Mouse (Mus musculus): ENCODE measurements around the gene Rhot1. TPM values are rescaled to one million over a fixed set of nuclear protein-coding genes. Genes with fewer than 3 reads are reported as not detected.

Gene Rhot1
- 51.3 and 54.1 TPM in 2 replicates for polyA plus RNA-seq (2015; fragmentation: Nextera tagmentation; extraction: Ambion mirVana)

DNA sequence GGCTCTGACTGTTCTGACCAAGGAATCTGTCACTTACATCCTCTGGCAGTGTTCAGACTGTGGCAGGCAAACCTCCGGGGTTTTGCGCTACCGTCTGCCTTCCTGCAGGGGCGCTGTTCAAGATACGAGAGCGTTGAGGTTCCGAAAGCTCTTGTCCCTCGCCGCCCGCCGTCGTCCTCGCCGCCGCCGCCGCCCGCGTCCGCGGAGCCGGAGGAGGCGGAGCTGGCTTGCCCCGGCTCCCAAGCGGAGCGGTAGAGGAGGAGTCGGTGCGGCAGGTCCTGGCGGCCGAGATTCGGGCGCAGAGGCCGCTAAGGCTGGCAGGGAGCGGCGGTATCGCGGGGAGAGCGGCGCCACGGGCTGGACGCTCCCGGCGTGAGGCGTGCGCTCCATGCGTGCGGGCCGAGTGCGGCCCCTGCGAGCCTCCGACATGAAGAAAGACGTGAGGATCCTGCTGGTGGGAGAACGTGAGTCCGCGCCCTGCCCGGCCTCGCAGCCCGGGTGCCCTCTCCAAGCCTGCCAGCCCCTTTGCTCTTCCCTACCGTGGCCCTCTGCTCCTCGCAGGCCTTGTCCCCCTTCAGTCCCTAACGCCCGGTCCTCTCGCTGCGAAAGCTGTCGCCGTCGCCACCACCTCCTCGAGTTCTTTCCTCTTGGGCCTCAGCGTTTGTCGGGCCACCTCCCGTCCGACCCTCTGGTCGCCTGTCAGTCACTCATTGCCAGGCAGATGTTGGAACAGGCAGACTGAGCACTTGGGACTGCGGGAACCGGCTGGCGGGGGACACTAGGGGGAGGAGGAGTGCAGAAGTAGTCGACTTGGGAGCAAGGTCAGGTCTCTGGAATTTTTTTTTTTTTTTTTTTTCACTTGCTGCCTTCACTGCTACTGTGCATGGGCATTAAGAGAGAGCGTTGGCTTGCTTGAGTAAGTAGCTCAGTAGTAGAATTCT lies at the start of gene Rhot1:
Rhot1 (plus strand) TSS at position 160 of the 941 bp plus-strand sequence.
- peak within 1 kb of the TSS; percentile 94 for H3K27ac ChIP-seq
- H3K9ac ChIP-seq, result peak within 1 kb of the TSS; percentile 88
- no peaks in the 10 kb centered on the region for H3K9me3 ChIP-seq
- 0 out of 2 replicates have a peak, but pooled peaks cover 5% of the 10 kb centered on the region for H3K36me3 ChIP-seq
- WGBS, result under 1% methylated on average over 77 of the region's 78 CpGs
- peak; percentile 91 for ATAC-seq (ENCODE audit: insufficient number of reproducible peaks, low FRiP score, low TSS enrichment, low read depth)
- H3K27me3 ChIP-seq, result no peaks in the 10 kb centered on the region
- peak within 1 kb of the TSS; percentile 100 for H3K4me3 ChIP-seq
- peaks cover 8% of the 10 kb centered on the region for H3K4me1 ChIP-seq
- peak within 1 kb of the TSS; percentile 50 for H3K4me2 ChIP-seq

DNA sequence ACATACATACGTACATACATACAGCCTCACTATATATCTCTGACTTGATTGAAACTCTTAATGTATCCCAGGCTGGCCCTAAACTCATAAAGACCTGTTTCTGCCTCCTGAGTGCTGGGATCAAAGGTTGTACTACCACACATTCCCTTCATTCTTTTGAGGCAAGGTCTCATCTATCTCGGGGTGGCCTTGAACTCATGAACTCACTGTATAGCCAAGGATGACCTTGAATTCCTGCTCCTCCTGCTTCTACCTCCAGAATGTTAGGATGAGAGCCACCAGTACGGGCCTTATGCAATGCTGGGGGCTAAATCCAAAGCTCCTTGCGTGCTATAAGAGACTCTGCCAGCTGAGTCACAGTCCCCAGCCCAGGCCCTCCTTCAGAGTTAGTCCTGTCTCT lies 47.8 kb upstream of the Rhot1 start:
- Histone ChIP-seq H3K4me1 (no peaks in the 10 kb centered on the region), H3K4me3 (no peak overlapping the region), H3K27me3 (peaks cover 3% of the 10 kb centered on the region; the same call in 1 of the 2 replicates), H3K9me3 (no peaks in the 10 kb centered on the region), H3K36me3 (no peaks in the 10 kb centered on the region), H3K9ac (no peak overlapping the region), H3K4me2 (no peak overlapping the region), H3K27ac (no peak overlapping the region)
- WGBS, result 81% methylated on average over 4 of the region's 4 CpGs
- no peak for ATAC-seq (ENCODE audit: insufficient number of reproducible peaks, low FRiP score, low TSS enrichment, low read depth)

DNA sequence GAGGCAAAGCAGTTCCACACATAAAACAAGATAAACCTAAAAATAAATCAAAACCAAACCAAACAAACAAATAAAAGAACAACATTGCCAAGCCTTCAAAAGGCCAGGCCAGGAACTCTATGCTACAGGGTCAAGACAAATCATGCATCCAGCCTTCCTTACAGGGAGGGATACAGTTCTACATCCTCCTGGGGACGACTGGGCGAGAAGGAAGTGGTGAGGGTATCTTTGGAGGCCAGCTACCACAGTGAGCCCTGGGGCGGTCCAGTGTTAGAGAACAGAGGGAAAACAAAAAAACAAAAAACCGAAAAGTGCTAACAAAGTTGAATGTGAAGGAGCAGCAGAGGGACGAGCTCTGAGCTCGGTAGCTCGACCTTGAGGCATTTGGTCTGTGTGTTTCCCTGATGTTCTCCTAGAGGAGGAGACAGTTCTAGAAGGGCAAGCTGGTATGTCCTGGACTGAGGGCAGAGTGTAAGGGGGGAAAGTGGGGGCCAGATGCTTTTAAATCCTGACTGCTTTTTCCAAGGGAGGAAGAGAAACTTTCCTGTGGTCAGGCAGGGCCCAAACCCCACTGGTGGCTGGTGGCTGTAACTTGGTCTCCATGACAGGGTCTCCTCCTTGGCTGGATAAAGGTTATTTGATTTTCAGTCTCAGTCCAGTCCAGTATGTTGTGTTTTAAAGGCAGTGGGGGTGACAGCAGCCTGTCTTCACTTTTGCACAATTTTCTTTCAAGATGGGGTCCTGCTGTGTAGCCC lies 45.3 kb upstream of the Rhot1 start:
- no peak overlapping the region for H3K27ac ChIP-seq
- WGBS, result 68% methylated on average over 7 of the region's 7 CpGs
- H3K4me3 ChIP-seq, result no peak overlapping the region
- H3K4me1 ChIP-seq, result no peaks in the 10 kb centered on the region
- no peak overlapping the region for H3K4me2 ChIP-seq
- no peak for ATAC-seq (ENCODE audit: insufficient number of reproducible peaks, low FRiP score, low TSS enrichment, low read depth)
- no peaks in the 10 kb centered on the region for H3K36me3 ChIP-seq
- H3K9me3 ChIP-seq, result no peaks in the 10 kb centered on the region
- no peak overlapping the region for H3K9ac ChIP-seq
- no peaks in the 10 kb centered on the region for H3K27me3 ChIP-seq

DNA sequence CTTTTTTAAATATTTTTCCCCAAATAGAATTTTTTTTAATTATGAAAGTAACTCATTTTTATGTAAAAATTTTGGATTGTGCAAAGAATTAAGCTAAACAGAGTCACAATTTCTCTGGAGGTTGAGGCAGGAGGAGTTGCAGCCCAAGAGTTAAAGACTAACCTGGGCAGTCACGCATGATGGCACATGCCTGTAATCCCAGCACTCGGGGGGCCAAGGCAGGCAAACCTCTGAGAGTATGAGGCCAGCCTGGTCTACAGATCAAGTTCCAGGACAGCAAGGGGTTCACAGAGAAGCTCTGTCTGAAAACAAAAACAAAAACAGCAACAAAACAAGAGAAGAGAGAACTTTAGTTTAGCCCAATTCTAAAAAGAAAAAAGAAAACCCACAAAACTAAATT lies 44.6 kb upstream of the Rhot1 start:
- ATAC-seq (ENCODE audit: insufficient number of reproducible peaks, low FRiP score, low TSS enrichment, low read depth), result no peak
- Histone ChIP-seq H3K27me3 (no peaks in the 10 kb centered on the region), H3K4me2 (no peak overlapping the region), H3K4me3 (no peak overlapping the region), H3K4me1 (no peaks in the 10 kb centered on the region), H3K9me3 (no peaks in the 10 kb centered on the region), H3K36me3 (no peaks in the 10 kb centered on the region), H3K27ac (no peak overlapping the region), H3K9ac (no peak overlapping the region)
- 60% methylated on average over 2 of the region's 2 CpGs for WGBS

DNA sequence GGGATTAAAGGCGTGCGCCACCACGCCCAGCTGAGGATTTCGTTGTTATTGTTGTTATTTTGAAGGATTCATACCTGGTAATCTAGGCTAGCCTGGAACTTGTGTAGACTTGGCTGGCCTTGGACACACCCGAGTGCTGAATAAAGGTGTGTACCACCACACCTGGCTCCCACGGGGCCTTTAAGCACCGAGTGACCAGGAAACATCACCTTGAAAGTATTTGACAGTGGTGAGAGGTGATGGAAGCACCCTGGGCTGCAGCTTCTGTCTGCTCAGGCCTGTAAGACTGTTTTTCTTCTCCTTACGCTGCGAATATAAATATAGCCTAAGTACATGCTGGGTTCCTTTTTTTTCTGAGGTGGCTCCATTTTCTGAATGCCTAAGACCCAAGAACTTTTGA lies 40.7 kb upstream of the Rhot1 start:
- Histone ChIP-seq H3K36me3 (no peaks in the 10 kb centered on the region), H3K9ac (no peak overlapping the region), H3K27ac (no peak overlapping the region), H3K9me3 (no peaks in the 10 kb centered on the region), H3K4me2 (no peak overlapping the region), H3K27me3 (no peaks in the 10 kb centered on the region), H3K4me1 (no peaks in the 10 kb centered on the region), H3K4me3 (no peak overlapping the region)
- 87% methylated on average over 9 of the region's 9 CpGs for WGBS
- no peak for ATAC-seq (ENCODE audit: insufficient number of reproducible peaks, low FRiP score, low TSS enrichment, low read depth)

DNA sequence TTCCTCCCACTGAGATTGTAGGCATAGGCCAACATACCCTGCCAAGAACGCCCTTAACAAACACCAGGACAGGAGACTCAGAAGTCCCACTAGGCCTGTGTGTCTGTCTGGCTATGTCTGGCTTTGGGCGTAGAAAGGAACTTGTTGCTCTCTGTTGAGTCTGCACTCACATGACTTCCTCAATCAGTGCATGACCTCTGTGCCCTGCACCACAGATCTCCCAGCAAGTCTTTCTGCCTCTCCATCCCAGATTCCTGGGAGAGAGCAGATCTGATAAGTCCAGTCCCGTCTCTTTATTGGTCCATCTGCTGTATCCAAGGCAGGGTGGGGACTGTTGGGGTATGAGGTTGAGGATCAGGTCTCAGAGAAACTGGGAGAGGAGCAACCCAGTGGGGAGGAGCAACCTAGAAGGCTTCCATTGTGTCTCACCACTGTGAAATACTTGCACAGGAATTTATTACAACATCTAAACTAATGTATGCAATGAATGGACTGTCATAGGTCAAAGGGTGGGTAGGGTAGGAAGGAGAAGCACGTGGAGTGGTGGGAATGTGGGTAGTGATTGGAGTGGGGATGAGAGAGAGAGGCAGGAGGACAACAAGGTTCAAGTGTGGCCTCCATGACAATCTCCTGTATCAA lies 40.1 kb upstream of the Rhot1 start:
- no peak overlapping the region for H3K9ac ChIP-seq
- ATAC-seq (ENCODE audit: insufficient number of reproducible peaks, low FRiP score, low TSS enrichment, low read depth), result no peak
- H3K27me3 ChIP-seq, result no peaks in the 10 kb centered on the region
- H3K27ac ChIP-seq, result no peak overlapping the region
- H3K9me3 ChIP-seq, result no peaks in the 10 kb centered on the region
- no peaks in the 10 kb centered on the region for H3K36me3 ChIP-seq
- no peak overlapping the region for H3K4me2 ChIP-seq
- H3K4me1 ChIP-seq, result no peaks in the 10 kb centered on the region
- WGBS, result 69% methylated on average over 4 of the region's 4 CpGs
- H3K4me3 ChIP-seq, result no peak overlapping the region

DNA sequence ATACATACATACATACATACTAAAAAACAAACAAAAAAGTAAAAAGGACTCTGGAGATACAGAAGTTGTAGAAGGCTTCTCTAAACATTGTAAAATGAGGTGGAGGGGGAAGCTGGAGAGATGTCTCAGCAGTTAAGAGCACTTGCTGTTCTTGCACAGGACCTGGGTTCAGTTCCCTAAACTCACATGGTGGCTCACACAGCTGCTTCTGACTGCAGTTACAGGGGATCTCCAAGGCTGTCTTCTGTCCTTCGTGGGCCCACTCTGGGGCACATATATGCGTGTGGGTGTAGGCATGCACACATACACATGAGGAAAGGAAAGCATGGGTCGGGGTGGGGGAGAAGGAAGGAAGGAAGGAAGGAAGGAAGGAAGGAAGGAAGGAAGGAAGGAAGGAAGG lies 39.2 kb upstream of the Rhot1 start:
- no peak for ATAC-seq (ENCODE audit: insufficient number of reproducible peaks, low FRiP score, low TSS enrichment, low read depth)
- Histone ChIP-seq H3K36me3 (no peaks in the 10 kb centered on the region), H3K4me2 (no peak overlapping the region), H3K4me3 (no peak overlapping the region), H3K27me3 (no peaks in the 10 kb centered on the region), H3K9me3 (no peaks in the 10 kb centered on the region), H3K4me1 (no peaks in the 10 kb centered on the region), H3K9ac (no peak overlapping the region), H3K27ac (no peak overlapping the region)
- 84% methylated on average over 3 of the region's 3 CpGs for WGBS

DNA sequence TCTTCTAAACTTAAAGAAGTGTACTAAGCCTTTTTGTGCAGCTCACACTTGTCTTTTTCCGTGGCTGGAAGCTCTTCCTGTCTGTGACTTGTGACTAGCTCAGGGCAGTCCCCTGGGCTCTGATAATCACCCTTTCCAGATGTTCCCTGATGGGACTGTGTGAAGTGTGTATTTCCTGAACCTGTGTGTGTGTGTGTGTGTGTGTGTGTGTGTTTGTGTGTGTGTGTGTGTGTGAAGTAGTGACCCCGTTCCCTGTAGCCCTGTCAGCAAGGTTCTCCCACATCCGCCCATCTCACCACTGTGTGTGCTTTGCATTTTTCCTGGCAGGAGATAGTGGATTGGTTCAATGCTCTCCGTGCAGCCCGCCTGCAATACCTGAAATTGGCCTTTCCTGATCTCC lies 38.5 kb upstream of the Rhot1 start:
- no peak overlapping the region for H3K4me2 ChIP-seq
- H3K9me3 ChIP-seq, result no peaks in the 10 kb centered on the region
- no peaks in the 10 kb centered on the region for H3K27me3 ChIP-seq
- no peak overlapping the region for H3K27ac ChIP-seq
- no peak for ATAC-seq (ENCODE audit: insufficient number of reproducible peaks, low FRiP score, low TSS enrichment, low read depth)
- no peaks in the 10 kb centered on the region for H3K36me3 ChIP-seq
- no peaks in the 10 kb centered on the region for H3K4me1 ChIP-seq
- H3K9ac ChIP-seq, result no peak overlapping the region
- H3K4me3 ChIP-seq, result no peak overlapping the region
- 62% methylated on average over 5 of the region's 5 CpGs for WGBS

DNA sequence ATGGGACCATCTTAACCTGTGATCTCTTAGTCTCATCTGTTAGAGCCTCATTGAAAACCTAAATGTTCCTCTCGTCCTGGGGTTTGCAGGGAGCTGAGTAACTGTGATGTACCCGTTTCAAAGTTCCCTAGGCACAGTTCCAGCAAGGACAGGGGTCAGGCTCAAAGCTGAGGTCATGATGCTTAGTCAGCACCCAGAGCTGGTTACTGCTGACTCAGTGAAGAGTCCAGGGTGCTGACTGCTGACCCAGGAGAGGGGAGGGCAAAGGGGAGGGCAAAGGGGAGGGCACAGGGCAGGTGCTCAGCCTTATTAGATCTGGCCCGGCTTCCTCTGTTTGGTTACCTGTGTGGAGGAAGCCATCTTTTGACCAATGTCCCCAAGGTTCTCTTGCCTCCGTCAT lies 36.9 kb upstream of the Rhot1 start:
- Histone ChIP-seq H3K4me1 (no peaks in the 10 kb centered on the region), H3K27ac (no peak overlapping the region), H3K27me3 (no peaks in the 10 kb centered on the region), H3K36me3 (no peaks in the 10 kb centered on the region), H3K4me2 (no peak overlapping the region), H3K9me3 (no peaks in the 10 kb centered on the region), H3K9ac (no peak overlapping the region), H3K4me3 (no peak overlapping the region)
- ATAC-seq (ENCODE audit: insufficient number of reproducible peaks, low FRiP score, low TSS enrichment, low read depth), result no peak
- WGBS, result 70% methylated on average over 4 of the region's 4 CpGs

DNA sequence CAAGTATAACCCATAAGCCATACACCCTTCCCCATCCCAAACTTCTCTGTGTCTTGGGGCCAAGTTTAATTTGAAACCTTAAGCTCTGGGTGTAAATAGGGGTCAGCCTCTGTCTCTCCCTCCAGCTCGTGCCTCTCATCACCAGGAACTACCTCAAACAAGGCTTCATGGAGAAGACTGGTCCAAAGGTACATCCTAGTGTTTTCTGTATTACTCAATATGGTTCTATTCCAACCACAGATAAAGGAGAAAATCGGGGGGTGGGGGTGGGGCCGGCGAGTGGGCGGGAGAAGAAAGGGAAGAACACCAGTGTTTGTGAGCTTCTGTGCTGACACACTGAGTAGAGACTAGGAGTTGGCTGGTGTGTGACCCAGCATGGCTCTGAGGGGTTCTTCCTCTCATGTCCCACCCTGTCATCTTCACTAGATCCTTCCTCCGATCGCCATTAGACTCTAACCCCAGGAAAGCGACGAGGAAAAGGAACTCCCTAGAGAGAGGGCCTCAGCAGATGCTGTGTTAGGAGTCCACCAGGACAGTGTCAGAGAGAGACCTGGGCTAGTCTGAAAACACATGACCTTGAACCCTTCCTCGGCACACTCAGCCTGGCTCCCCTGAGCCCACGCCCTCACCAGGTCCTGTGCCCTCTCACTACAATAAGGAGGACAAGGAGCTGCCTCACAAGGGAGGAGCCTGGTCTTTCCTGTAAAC lies 34.7 kb upstream of the Rhot1 start:
- H3K9ac ChIP-seq, result no peak overlapping the region
- H3K9me3 ChIP-seq, result no peaks in the 10 kb centered on the region
- H3K36me3 ChIP-seq, result no peaks in the 10 kb centered on the region
- no peaks in the 10 kb centered on the region for H3K27me3 ChIP-seq
- H3K27ac ChIP-seq, result no peak overlapping the region
- H3K4me3 ChIP-seq, result no peak overlapping the region
- no peak for ATAC-seq (ENCODE audit: insufficient number of reproducible peaks, low FRiP score, low TSS enrichment, low read depth)
- H3K4me2 ChIP-seq, result no peak overlapping the region
- H3K4me1 ChIP-seq, result no peaks in the 10 kb centered on the region
- 72% methylated on average over 11 of the region's 11 CpGs for WGBS

All from limb, embryonic 15.5 days (tissue).